Mouse (Mus musculus) heart, adult 11 months (tissue): ENCODE measurements around the gene Abhd2.

Source experiments
- DNase-seq: peaks from one replicate; pipeline ENCODE4 v3.0.0; 2022

Abhd2 gene

DNA sequence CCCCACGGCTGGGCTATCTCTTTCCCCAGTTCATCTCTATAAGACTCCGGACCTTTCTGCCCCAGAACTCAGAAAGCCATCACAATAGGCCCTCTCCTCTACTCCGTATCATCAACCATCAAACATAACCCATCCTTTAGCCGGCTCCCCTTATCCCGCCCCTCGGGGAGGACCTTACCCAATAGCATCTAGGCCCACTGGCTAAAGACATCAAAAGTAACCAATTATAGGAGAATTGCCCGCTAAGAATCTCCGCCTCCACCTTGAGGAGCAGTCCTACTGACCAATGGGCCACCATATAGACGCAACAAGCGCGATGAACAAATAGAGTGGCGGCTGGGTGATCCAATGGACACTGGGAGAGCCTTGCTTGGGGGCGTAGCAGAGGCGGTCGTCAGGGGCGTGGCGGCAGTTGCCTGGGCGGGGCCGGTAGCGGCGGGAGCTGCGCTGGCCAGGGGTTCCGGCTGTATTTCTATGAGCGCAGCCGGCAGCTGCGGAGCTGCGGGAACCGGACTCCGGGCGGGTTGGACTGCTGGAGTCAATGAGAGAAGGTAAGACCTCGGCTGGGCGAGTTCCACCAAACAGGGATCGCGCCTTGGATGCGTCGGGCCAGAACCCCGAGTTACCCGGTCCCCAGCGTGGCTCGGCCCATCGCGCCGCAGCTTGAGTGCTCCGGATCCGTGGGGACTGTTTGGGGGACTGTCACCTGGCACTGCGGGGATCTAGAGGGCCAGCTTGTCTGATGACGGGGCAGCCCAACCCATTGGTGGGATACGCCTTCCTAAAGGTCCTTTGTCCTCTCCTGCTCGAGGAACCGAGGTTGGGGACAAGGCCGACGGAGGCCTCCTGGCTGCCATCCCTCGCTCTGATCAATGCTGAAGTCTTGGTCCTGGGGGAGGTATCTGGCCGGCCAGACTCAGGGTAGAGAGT lies at the start of gene Abhd2:
Gene Abhd2, plus strand, starts transcription at position 411 of the 930 bp plus-strand sequence.
- DNase-seq, result peak; percentile 100

DNA sequence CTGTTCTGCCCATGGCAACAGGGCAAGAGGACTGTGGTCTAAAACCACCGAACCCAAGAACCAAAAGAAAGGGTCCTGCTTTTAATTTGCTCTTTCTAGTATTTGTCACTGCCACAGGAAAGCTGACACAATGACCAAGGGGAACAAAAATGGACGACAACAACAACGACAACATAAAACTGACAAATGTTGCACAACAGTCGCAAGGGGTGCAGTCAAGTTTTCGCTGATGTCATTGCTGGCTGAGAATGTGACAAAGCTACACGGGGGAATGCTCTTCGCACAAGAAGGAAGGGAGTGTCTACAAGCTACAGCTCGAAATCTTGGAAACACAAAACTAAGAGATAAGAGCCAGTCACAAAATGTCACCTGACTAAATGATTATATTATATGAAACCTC lies 47.5 kb upstream of the Abhd2 start:
- DNase-seq, result no peak

DNA sequence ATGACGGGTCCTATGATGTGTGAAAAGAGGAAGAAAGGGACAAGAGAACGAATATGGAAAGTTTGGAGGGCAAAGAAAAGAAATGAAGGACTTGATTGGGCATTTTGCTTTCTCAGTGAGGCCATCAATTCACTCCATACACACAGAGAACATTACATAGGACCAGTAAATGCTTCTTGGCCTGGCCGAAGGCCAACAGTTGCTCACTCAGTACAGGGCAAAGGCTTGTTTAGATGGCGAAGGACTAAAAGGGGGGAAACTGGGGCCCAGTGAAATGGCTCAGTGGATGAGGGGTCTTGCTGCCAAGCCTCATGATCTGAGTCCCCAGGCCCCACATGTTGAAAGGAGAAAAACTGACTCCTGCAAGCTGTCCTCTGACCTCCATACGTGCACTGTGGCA lies 46.8 kb upstream of the Abhd2 start:
- peak; percentile 71 for DNase-seq

DNA sequence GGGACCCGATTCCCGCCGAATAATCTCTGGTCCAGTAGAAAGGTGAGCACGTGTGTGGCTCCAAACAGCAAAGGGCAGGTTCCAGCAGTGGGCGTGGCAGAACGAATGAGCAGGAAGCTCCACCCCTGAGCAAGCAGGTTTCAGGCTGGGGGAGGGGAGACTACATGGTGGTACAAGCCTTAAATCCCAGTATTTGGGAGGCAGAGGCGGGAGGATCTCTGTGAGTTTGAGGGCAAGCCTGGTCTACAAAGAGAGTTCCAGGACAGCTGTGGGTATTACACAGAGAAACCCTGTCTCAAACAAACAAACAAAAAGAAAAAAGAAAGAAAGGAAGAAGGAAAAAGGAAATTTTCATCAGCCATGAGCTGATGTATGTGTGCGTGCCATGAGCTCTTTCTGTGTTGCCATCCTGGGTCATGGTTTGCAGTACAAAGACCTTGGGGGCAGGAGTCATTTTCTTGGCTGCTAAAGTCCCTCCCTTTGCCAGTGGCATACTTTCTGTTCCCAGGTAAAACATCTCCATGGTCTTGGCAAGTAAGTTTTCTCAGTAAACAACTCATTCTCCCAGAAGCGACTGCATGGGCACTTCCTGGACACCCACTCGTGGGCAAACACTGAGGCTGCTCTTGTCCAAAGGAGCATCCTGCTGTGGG lies 46.0 kb upstream of the Abhd2 start:
- peak; percentile 74 for DNase-seq

DNA sequence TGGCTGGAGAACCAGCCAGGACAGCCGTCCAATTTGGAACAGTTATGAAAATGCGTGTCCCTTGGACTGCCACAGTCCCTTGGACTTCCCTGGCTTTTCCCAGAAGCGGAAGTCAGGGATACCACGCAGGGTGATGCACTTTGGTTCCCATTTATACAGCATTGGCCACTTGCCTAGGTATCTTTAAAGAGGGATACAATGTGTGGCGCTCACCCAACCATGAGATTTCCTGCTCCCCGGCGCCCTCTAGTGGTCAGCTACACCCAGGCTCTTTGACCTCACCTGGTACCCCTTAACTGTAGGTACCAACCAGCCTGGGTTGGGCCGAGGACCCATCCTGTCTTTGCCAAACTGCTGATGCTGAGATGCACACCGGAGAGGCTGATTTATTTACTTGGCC lies 44.5 kb upstream of the Abhd2 start:
- peak; percentile 97 for DNase-seq

DNA sequence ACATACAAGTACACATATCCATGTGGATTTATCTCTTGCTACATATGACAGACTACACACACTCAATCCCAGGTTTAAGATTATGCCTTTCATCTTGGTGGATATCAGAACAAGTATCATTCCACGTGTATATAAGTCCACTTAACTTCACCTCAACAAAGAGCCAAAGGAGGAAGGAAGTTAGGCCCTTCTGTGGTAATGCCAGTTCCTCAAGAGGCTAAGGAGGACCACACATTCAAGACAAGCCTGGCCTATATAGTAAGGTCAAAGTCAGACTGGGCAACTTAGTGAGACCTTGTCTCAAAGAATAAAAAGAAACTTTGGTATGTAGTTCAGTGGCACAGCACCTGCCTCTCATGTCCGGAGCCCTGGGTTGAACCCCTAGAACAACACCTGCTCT lies 41.4 kb upstream of the Abhd2 start:
- DNase-seq, result no peak

DNA sequence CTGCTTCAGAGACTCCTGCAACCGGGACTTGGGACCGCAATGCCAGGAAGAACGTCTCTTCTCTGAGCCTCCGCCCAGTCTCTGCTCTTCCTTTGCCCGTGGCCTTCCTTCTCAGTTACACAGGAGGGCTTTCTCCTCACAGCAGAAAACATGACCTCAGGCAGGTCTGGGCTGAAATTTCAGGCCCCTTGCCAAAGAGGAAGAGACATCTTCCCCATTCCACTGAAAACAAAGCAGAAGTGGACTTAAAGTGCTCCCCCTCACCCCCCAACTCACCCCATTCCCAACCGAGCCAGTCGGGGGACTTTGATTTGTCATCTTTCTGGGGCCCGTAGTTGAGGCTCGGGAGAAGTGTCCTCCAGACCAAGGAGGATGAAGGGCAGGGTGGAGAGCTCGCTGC lies 41.0 kb upstream of the Abhd2 start:
- peak; percentile 74 for DNase-seq

DNA sequence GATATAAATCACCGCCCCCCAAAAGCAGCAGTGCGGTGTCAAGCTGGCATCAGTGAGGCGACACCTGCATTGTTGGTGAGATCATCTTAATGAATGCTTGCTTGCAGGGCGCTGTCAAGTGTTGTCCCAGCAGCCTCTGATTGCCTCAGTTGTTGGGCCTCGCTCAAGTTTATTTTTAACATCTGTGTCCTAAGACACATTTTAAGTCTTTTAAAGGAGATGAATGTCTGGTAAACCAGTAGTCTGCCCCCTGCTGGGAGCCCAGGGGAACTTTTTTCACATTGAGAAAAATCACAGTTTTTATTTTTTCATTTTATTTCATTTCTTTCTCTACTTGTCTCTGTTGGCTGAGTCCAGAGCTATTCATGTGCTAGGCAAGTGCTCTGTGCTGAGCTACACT lies 34.3 kb upstream of the Abhd2 start:
- peak; percentile 87 for DNase-seq

DNA sequence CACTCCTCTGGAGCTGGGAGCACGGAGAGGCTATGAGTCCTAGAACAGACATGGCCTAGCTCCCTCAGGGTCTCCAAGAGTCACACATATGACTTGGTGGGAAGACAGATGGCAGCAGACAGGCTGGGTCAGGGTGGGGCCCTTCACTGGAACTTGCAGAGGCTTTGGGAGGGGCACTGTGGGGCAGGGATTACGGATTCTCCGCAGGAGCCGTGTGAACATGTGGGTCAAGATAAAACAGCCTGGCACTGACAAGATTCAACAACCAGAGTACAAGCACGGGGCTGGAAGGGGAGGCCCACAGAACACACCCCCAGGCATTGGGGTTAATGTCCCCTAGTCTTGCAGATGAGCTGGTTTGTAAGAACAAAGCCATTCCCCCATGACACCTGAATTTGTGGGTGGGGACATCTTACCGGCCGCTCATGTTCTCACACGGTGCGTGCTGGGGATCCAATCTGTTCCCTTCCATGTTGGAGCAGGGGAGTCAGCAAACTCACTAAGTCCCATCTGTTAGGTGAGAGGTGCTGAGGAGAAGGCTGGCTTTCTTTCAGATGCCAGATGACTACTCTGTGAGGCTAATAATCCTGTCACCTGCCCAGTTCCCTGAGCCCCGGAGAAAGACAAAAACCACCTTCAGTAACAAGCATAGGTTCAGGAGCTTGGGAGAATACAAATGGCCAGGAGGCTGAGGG lies 30.9 kb upstream of the Abhd2 start:
- DNase-seq, result peak; percentile 84

DNA sequence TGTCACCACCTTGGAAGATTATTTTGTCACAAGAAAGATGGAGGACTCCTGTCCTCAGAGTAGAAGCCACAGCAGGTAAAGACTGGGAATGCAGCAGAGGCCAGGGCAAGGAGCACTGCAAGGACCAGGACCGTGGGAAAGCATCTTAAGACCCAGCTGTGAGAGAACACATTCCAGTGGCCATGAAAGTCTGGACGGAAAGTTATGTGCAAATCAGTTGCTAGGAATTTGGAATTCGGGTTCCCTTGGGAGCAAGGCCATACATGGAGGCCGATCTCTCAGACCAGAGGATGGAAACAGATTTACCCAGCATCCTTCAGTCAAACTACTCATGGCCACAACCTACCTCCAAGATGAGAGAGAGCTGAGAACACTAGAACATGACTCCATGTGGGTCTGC lies 29.8 kb upstream of the Abhd2 start:
- peak; percentile 87 for DNase-seq

DNA sequence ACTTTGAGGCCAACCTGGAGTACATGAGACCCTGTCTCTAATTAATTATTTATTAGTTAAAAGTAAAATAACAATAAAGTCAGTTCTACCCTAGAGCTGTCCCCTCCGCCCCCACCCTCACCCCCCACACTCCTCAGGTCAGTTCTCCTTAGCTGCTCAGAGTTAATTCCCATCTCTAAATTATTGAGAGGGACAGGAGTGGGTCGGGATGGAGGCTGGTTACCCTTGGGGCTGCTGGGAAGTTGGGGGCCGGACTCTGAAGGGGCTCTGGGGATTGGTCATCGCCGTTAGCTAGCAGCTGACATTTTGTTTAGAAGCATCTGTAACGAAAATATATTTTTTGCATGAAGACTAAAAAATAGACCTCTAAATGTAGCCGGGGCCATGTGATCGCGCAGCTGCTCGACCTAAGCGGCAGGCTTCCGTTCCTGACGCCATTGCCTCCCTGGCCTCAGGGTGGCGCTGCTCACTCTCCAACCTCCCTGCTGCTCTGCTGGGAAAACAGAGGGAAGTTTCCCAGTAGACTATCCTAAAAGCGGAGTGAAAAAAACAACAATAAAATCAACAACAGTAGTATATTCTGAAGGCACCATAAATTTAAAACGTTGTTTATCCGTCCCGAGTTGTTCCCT lies 26.8 kb upstream of the Abhd2 start:
- DNase-seq, result peak; percentile 91

DNA sequence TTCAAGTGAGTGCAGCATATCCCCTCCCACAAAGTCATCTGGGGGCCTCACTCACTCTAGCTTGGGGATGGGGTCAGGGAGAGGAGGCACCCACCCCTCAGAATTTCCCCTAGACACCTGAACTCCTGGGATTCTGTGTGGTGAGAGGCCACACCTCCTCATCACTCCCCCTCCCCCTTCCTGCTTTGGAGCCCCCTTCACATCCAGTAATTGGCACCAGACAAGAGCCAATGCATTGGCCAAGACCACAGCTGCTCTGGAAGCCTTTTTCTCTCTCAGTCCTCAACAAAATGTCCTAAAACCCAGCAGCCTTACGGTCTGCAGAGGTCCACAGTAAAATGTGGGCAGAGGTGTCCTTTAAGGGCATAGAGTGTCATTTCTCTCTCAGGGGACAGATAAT lies 25.6 kb upstream of the Abhd2 start:
- DNase-seq, result no peak

DNA sequence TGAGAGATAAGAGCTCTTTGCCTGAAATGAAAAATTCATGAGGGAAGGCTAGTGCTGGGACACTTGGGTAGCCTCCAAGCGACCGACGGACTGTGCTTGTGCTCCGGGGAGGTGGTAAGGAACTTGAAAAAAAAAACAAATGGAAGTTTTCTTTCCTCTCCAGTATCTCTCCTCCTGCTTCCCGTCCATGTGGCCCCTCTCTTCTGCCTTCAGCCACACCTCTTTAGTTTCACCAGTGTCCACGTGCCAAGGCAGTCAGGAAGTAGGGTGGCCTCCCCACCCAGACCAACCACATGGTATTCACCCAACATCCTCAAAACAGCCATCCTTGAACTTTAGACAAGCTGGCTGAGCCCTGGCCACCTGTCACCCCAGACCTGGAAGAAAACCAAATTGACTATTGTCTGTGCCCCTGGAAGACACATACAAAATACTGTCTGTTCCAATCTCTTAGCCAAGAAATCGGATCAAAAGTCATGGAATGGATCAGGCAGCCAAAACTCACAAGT lies 25.1 kb upstream of the Abhd2 start:
- peak; percentile 95 for DNase-seq

DNA sequence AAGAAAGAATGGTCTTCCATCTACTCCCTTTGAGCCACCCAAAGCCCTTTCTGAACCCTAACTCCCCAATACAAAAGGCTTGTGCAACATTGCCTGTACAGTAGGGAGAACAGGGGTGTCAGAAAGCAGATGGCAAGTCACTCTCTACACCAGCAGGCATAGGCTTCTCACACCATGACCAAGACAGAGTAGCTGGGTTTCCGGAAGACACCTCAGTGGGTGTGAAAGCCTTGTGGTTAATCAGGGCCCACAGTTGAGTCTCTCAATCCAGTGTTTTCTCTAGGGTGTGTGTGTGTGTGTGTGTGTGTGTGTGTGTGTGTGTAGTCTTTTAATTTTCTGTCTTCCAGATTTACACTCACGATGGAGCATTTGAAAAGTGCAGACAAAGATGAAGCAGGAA lies 23.4 kb upstream of the Abhd2 start:
- DNase-seq, result peak; percentile 66

DNA sequence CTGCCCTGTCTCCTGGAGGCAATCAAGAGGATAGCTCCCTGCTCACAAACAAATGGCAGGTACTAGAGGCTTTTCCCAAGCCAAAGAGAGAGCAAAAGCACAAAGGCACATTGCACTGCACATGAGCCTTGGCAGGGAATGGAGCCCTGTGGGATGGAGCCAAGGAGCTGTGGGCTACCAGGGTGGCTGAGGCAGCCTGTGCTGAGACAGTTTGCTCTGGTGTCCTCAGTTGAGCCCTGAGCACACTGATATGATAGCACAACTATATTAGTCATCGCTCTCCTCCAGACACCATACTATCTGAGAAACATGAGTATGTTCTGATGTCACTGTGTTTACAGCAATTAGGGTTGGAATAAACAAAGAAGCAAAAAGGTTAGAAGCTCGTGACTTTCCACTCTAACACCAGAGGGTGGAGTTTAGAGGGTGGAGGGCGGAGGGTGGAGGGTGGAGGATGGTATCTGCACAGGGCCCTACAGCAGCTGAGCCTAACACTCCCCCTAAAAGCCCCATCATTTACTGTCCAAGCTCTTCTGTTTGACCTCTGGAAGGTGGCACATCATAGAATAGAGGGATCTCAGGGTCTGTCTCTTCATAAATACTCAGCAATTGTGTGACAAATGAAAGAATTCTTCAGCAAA lies 18.6 kb upstream of the Abhd2 start:
- DNase-seq, result peak; percentile 98

DNA sequence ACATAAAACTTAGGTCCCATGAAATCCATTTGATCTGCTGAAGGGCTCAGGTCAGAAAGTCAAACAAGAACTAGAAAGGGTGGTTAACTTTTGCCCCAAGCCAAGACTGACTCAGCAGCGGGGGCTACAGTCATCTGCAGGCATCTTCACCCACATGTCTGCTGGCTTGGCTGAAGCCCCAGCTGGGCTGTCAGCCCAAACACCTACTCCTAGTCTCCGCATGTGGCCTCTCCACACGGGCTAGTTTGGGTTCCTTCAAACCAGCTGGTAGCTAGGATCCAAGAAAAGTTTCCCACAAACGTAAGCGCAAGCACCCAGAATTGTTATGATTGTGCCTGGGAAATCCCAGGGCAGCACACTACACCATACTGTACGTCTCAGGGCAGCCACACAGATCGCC lies 17.6 kb upstream of the Abhd2 start:
- DNase-seq, result peak; percentile 94

DNA sequence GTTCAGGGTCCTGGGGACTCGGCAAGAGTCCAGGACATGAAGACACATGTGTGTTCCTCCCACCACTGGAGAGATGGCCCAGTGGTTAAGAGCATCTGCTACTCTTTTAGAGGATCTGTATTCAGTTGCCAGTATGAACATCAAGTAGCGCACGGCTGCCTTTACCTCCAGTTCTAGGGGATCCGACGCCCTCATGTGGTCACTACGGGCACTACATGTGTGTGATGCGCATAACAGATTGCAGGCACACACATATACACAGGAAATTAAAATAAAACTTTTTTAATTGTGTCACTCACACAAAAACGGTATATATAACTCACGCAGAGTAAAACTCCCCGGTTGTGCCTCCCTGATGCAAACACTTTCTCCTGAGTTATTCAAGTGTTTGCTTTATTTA lies 17.2 kb upstream of the Abhd2 start:
- DNase-seq, result no peak

DNA sequence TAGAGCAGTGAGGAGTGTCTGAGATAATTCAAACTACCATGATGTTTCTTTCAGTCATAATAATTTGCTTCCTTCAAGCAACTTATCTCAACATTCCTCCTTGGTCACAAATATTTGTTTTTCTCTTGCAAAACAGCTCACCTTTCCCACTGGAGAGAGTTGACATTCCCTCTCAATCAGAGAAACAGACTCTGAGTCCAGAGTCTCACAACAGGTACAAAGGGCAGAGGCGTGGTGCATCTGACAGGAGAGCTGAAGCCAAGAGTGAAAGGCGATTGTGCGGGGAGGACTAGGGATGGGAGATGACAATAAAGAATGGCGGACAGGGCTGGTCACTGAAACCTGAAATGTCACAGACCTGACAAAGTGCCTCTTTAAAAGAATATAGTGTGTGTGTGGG lies 16.3 kb upstream of the Abhd2 start:
- DNase-seq, result no peak

DNA sequence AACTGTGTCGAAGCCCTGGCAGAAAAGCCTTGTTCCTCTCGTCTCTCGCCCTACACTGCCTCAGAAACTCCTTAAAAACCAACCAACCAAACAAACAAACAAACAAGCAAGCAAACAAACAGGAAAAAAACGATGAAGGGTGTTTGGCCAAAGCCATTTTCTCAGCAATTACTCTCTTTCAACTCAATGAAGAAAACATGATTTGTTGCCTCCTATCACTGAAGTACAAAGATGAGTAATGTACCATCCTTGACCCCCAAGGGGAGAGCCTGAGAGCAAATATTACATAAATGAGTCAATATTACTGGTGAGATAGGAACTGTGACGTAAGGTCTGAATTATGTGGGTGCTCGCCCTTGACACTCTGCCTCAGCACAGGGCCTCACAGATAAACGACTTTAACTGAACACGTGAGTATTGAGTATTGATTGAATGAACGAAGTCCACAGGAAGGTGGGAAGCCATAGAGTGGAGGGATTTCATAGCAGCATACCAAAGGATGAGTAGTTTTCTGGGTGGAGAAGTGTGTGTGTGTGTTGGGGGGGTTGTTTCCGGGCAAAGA lies 13.9 kb upstream of the Abhd2 start:
- DNase-seq, result no peak

DNA sequence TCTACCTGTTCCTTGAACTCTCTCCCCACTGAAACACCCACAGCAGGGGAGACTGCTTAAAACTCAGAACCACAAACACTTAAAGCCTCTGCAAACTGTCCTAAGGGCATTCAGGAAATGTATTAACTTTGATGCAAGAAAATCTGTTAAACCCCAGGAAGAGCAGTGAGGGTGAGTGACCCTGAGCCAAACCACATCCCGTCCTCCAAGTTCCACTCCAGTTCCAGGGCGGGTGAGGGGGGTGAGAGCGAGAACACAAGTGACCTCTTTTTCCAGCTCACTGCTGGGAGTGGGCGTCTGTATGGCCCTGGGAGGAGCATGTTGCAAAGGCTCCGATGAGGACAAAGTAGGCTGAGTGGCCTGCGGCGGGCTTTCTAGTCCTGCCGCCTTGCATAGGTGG lies 10.5 kb upstream of the Abhd2 start:
- no peak for DNase-seq

DNA sequence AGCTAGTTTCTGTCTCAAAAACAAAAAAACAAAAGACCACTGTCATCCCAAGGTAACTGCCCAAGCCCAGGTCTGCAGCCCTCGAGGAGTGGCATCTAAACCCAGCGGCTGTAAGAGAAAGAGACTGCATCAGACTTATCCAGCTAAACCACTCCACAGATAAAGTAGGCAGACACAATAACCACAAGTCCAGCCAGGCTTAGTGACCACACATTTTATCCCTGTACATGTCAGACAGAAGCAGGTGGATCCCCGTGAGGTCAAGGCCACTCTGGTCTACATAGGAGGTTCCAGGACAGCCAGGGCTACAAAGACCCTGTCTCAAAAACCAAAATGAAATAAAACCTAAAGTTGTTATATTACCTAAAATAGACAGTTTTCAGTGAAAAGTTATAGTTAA lies 9.2 kb upstream of the Abhd2 start:
- no peak for DNase-seq

DNA sequence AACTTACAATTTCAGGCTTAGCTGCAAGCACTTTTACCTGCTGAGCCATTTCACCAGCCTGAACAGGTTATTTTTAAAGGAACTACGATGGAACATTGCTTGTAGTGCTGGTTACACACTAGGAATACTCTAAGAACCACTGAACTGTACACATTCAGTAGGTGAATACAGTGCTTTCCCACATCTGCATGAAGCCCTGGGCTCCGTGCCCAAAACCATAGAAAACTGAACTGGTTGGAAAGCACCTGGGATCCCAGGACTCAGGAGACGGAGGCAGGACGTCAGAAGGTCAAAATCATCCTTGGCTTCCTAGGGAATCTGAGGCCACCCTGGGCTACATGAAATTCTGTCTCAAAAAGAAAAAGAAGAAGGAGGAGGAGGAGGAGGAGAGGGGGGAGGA lies 6.8 kb upstream of the Abhd2 start:
- DNase-seq, result no peak
